Mouse (Mus musculus) thymus, adult 2 months (tissue): ENCODE measurements around the gene Hip1r.

Experiments
- CTCF ChIP-seq: fragments of 200-500 bp; IDR thresholded peaks from 2 replicates; pipeline ENCODE4 v1.5.1; 2012; ENCODE audit warnings: mild to moderate bottlenecking, control low read depth, low read length, moderate library complexity, borderline replicate concordance; ENCODE audit not compliant: control insufficient read depth, poor library complexity, insufficient read depth; ENCODE audit errors: extremely low read depth
- POLR2A ChIP-seq: fragments of 200-500 bp; IDR thresholded peaks from 2 replicates; pipeline ENCODE4 v1.6.1; 2012; ENCODE audit warnings: mild to moderate bottlenecking, low read length, control low read depth, moderate library complexity; ENCODE audit not compliant: control insufficient read depth, poor library complexity, insufficient read depth; ENCODE audit errors: extremely low read depth

GRCm38 (mm10) chr5:124031068-124031955 is 57.9 kb downstream of the Hip1r start:
- TF ChIP-seq CTCF (no peak), POLR2A (no peak)
